Mouse (Mus musculus): ENCODE measurements around the gene Dnajc30. TPM values are rescaled to one million over a fixed set of nuclear protein-coding genes. Genes with fewer than 3 reads are reported as not detected.
A peak's percentile ranks its signal among the peaks of the same experiment; 100 is the strongest.

Gene Dnajc30
- polyA plus RNA-seq, 1 experiment = 7.9 TPM

DNA sequence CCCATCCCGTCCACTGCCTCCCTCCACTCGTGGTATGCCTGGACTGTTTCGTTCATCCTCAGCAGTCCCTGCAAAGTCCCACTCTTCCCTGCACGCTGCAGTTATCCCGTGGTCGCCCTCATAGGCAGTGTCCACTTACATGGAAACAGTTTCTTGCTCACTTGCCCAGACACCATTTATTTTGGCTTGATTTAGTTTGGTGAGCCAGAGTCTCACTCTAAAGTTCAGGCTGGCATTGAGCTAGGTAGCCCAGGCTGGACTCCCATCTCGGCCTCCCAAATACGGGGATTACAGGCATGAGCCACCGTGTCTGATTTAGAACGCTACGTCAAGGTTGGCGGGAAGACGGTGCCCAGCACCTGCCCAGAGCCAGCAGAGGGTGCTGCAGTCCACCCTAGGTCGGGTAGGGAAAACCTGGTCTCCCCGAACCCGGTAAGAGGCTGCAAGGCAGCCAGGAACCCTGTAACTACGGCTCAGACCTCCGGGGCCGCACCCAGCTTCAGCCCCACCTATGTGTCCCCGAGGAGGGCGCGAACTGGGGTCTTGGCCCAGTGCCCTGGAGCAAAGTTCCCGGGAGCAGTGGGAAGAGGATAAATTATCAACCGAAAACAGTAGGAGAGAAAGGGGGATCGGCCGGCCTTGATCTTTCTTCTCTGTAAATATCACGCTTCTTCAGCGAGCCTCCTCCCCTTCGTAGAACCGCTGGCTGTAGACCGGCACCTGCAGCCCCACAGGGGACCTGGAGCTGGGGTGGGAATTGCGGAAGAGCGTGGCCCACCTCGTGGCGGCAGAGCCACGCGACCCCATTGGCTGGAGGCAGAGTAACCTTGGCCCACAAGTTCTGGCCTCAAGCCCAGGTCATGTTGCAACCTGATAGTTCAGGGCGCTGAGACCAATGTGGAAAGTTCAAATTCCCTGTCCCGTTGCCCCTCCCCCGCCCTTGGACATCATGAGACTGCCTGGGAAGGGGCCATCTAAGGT is 43.8 kb downstream of the Dnajc30 start:
- Histone ChIP-seq H3K9me3 (replicated peaks; ENCODE audit: control insufficient read depth, insufficient read depth, low read length, poor library complexity, severe bottlenecking) (no peaks in the 10 kb centered on the region), H3K27me3 (ENCODE audit: control insufficient read depth, insufficient read depth, low read length, poor library complexity, severe bottlenecking) (no peaks in the 10 kb centered on the region), H3K9ac (ENCODE audit: low read depth, poor library complexity, severe bottlenecking) (no peak overlapping the region), H3K4me3 (ENCODE audit: low read depth, low read length) (peak overlapping the region; percentile 73), H3K36me3 (ENCODE audit: control insufficient read depth, insufficient read depth, low read length, poor library complexity, severe bottlenecking) (no peaks in the 10 kb centered on the region), H3K4me1 (ENCODE audit: control insufficient read depth, insufficient read depth, low read length) (no peaks in the 10 kb centered on the region), H3K27ac (ENCODE audit: insufficient read depth, low read length) (no peak overlapping the region)
- TF ChIP-seq EP300 (IDR thresholded peaks at IDR 0.05; ENCODE audit: insufficient read depth, low read depth, low read length) = no peak
- peak; percentile 45 for TF ChIP-seq CTCF (IDR thresholded peaks at IDR 0.05; ENCODE audit: low read depth, low read length)

DNA sequence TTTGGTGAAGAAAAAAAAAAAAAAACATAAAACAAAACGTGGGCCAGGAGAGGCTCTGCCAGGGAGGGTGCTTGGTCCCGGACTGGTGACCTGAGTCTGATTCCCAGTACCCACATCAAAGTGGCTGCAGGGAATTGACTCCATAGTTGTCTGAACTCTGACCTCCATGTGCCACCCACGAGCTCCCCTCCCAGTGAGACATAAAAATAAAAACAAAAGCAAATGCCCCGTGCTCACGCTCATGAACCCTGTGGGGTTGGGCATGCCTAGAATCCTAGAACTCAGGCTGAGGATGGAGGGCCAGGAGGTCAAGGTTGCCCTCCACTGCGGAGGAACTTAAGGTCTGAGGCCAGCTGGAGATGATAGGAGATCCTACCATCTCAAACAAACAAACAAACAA is 45.0 kb downstream of the Dnajc30 start:
- Histone ChIP-seq H3K4me3 (ENCODE audit: low read depth, low read length) (no peak overlapping the region), H3K36me3 (ENCODE audit: control insufficient read depth, insufficient read depth, low read length, poor library complexity, severe bottlenecking) (no peaks in the 10 kb centered on the region), H3K9me3 (replicated peaks; ENCODE audit: control insufficient read depth, insufficient read depth, low read length, poor library complexity, severe bottlenecking) (no peaks in the 10 kb centered on the region), H3K27me3 (ENCODE audit: control insufficient read depth, insufficient read depth, low read length, poor library complexity, severe bottlenecking) (no peaks in the 10 kb centered on the region), H3K27ac (ENCODE audit: insufficient read depth, low read length) (no peak overlapping the region), H3K4me1 (ENCODE audit: control insufficient read depth, insufficient read depth, low read length) (no peaks in the 10 kb centered on the region), H3K9ac (ENCODE audit: low read depth, poor library complexity, severe bottlenecking) (no peak overlapping the region)
- TF ChIP-seq POLR2A (IDR thresholded peaks at IDR 0.05; ENCODE audit: insufficient read depth, low read length) (no peak), CTCF (IDR thresholded peaks at IDR 0.05; ENCODE audit: low read depth, low read length) (no peak), EP300 (IDR thresholded peaks at IDR 0.05; ENCODE audit: insufficient read depth, low read depth, low read length) (no peak)

DNA sequence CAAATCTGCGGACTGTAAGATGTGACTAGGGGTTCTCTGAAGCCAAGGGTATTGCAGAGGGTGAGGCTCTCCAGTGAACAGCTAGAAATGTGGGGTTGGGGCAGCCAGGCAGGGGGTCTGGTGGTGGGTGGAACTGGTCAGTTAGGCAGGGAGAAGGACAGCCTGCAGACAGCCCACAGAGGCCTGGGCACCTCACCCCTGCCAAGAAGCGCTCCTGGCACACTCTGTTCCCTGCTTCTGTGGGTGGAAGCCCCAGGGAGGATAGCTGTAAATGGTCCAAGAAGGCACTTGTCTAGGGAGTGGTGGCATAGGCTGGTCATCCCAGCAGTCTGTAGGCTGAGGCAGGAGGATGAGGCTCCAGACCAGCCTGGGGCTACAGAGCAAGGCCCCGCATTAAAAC is 45.4 kb downstream of the Dnajc30 start:
- Histone ChIP-seq H3K9me3 (replicated peaks; ENCODE audit: control insufficient read depth, insufficient read depth, low read length, poor library complexity, severe bottlenecking) (no peaks in the 10 kb centered on the region), H3K9ac (ENCODE audit: low read depth, poor library complexity, severe bottlenecking) (no peak overlapping the region), H3K27ac (ENCODE audit: insufficient read depth, low read length) (no peak overlapping the region), H3K36me3 (ENCODE audit: control insufficient read depth, insufficient read depth, low read length, poor library complexity, severe bottlenecking) (no peaks in the 10 kb centered on the region), H3K4me1 (ENCODE audit: control insufficient read depth, insufficient read depth, low read length) (no peaks in the 10 kb centered on the region), H3K27me3 (ENCODE audit: control insufficient read depth, insufficient read depth, low read length, poor library complexity, severe bottlenecking) (no peaks in the 10 kb centered on the region), H3K4me3 (ENCODE audit: low read depth, low read length) (no peak overlapping the region)
- TF ChIP-seq CTCF (IDR thresholded peaks at IDR 0.05; ENCODE audit: low read depth, low read length) = no peak
- TF ChIP-seq POLR2A (IDR thresholded peaks at IDR 0.05; ENCODE audit: insufficient read depth, low read length) = no peak
- no peak for TF ChIP-seq EP300 (IDR thresholded peaks at IDR 0.05; ENCODE audit: insufficient read depth, low read depth, low read length)

- Histone ChIP-seq H3K27me3 (ENCODE audit: control insufficient read depth, insufficient read depth, low read length, poor library complexity, severe bottlenecking) (no peaks in the 10 kb centered on the region), H3K9me3 (replicated peaks; ENCODE audit: control insufficient read depth, insufficient read depth, low read length, poor library complexity, severe bottlenecking) (no peaks in the 10 kb centered on the region)
These were observed 46.0 kb downstream of the Dnajc30 start for GRCm38 (mm10) chr5:135109976-135110375.

GRCm38 (mm10) chr5:135113782-135114181 is 49.8 kb downstream of the Dnajc30 start:
- Histone ChIP-seq H3K9me3 (replicated peaks; ENCODE audit: control insufficient read depth, insufficient read depth, low read length, poor library complexity, severe bottlenecking) (no peaks in the 10 kb centered on the region), H3K27ac (ENCODE audit: insufficient read depth, low read length) (no peak overlapping the region), H3K4me3 (ENCODE audit: low read depth, low read length) (no peak overlapping the region), H3K36me3 (ENCODE audit: control insufficient read depth, insufficient read depth, low read length, poor library complexity, severe bottlenecking) (no peaks in the 10 kb centered on the region), H3K27me3 (ENCODE audit: control insufficient read depth, insufficient read depth, low read length, poor library complexity, severe bottlenecking) (no peaks in the 10 kb centered on the region), H3K9ac (ENCODE audit: low read depth, poor library complexity, severe bottlenecking) (no peak overlapping the region), H3K4me1 (ENCODE audit: control insufficient read depth, insufficient read depth, low read length) (no peaks in the 10 kb centered on the region)
- TF ChIP-seq CTCF (IDR thresholded peaks at IDR 0.05; ENCODE audit: low read depth, low read length) (no peak), EP300 (IDR thresholded peaks at IDR 0.05; ENCODE audit: insufficient read depth, low read depth, low read length) (no peak), POLR2A (IDR thresholded peaks at IDR 0.05; ENCODE audit: insufficient read depth, low read length) (no peak)

More at GRCm38 (mm10) chr5:135109976-135110375, 46.0 kb downstream of the Dnajc30 start:
- Histone ChIP-seq H3K4me3 (ENCODE audit: low read depth, low read length) (no peak overlapping the region), H3K4me1 (ENCODE audit: control insufficient read depth, insufficient read depth, low read length) (no peaks in the 10 kb centered on the region), H3K9ac (ENCODE audit: low read depth, poor library complexity, severe bottlenecking) (no peak overlapping the region), H3K27ac (ENCODE audit: insufficient read depth, low read length) (no peak overlapping the region), H3K36me3 (ENCODE audit: control insufficient read depth, insufficient read depth, low read length, poor library complexity, severe bottlenecking) (no peaks in the 10 kb centered on the region)
- TF ChIP-seq POLR2A (IDR thresholded peaks at IDR 0.05; ENCODE audit: insufficient read depth, low read length) = no peak
- no peak for TF ChIP-seq EP300 (IDR thresholded peaks at IDR 0.05; ENCODE audit: insufficient read depth, low read depth, low read length)

- Histone ChIP-seq H3K36me3 (ENCODE audit: control insufficient read depth, insufficient read depth, low read length, poor library complexity, severe bottlenecking) (no peaks in the 10 kb centered on the region), H3K4me1 (ENCODE audit: control insufficient read depth, insufficient read depth, low read length) (no peaks in the 10 kb centered on the region), H3K27ac (ENCODE audit: insufficient read depth, low read length) (no peak overlapping the region), H3K27me3 (ENCODE audit: control insufficient read depth, insufficient read depth, low read length, poor library complexity, severe bottlenecking) (no peaks in the 10 kb centered on the region), H3K4me3 (ENCODE audit: low read depth, low read length) (no peak overlapping the region), H3K9me3 (replicated peaks; ENCODE audit: control insufficient read depth, insufficient read depth, low read length, poor library complexity, severe bottlenecking) (no peaks in the 10 kb centered on the region), H3K9ac (ENCODE audit: low read depth, poor library complexity, severe bottlenecking) (no peak overlapping the region)
- TF ChIP-seq POLR2A (IDR thresholded peaks at IDR 0.05; ENCODE audit: insufficient read depth, low read length) = no peak
- no peak for TF ChIP-seq CTCF (IDR thresholded peaks at IDR 0.05; ENCODE audit: low read depth, low read length)
- no peak for TF ChIP-seq EP300 (IDR thresholded peaks at IDR 0.05; ENCODE audit: insufficient read depth, low read depth, low read length)
These were observed 51.2 kb downstream of the Dnajc30 start for GRCm38 (mm10) chr5:135115241-135115640.

Other genes with a start within 250 kb of the Dnajc30 start
- not detected in 2 replicates for gene Tmem270, start 157.5 kb upstream of the Dnajc30 start, polyA plus RNA-seq (2011; ENCODE audit: insufficient read depth, insufficient read length, low read depth, missing spikeins)
- gene Cldn13, start 148.7 kb upstream of the Dnajc30 start, polyA plus RNA-seq (2011; ENCODE audit: insufficient read depth, insufficient read length, low read depth, missing spikeins) = not detected in 2 replicates
- 36.3 and 37.5 TPM in 2 replicates for gene Mettl27, start 131.8 kb upstream of the Dnajc30 start, polyA plus RNA-seq (2011; ENCODE audit: insufficient read depth, insufficient read length, low read depth, missing spikeins)
- 259 and 279 TPM in 2 replicates for gene Cldn4, start 117.3 kb upstream of the Dnajc30 start, polyA plus RNA-seq (2011; ENCODE audit: insufficient read depth, insufficient read length, low read depth, missing spikeins)
- gene Cldn3, start 78.0 kb upstream of the Dnajc30 start, polyA plus RNA-seq (2011; ENCODE audit: insufficient read depth, insufficient read length, low read depth, missing spikeins) = 22.4 and 26.3 TPM in 2 replicates
- 45.8 and 48.4 TPM in 2 replicates for gene Abhd11, start 55.0 kb upstream of the Dnajc30 start, polyA plus RNA-seq (2011; ENCODE audit: insufficient read depth, insufficient read length, low read depth, missing spikeins)
- 9.3 and 10.5 TPM in 2 replicates for gene Stx1a, start 40.7 kb upstream of the Dnajc30 start, polyA plus RNA-seq (2011; ENCODE audit: insufficient read depth, insufficient read length, low read depth, missing spikeins)
- 71.1 and 102 TPM in 2 replicates for gene Bud23, start 757 bp downstream of the Dnajc30 start, polyA plus RNA-seq (2011; ENCODE audit: insufficient read depth, insufficient read length, low read depth, missing spikeins)
- 4.2 and 5.7 TPM in 2 replicates for gene Vps37d, start 14.1 kb downstream of the Dnajc30 start, polyA plus RNA-seq (2011; ENCODE audit: insufficient read depth, insufficient read length, low read depth, missing spikeins)
- gene Mlxipl, start 25.7 kb downstream of the Dnajc30 start, polyA plus RNA-seq (2011; ENCODE audit: insufficient read depth, insufficient read length, low read depth, missing spikeins) = 3.8 and 4.6 TPM in 2 replicates
- 28.2 and 32.4 TPM in 2 replicates for gene Tbl2, start 85.5 kb downstream of the Dnajc30 start, polyA plus RNA-seq (2011; ENCODE audit: insufficient read depth, insufficient read length, low read depth, missing spikeins)
- 19.5 and 24.0 TPM in 2 replicates for gene Bcl7b, start 104.1 kb downstream of the Dnajc30 start, polyA plus RNA-seq (2011; ENCODE audit: insufficient read depth, insufficient read length, low read depth, missing spikeins)
- 84.9 and 86.6 TPM in 2 replicates for gene Baz1b, start 123.1 kb downstream of the Dnajc30 start, polyA plus RNA-seq (2011; ENCODE audit: insufficient read depth, insufficient read length, low read depth, missing spikeins)
- gene Fzd9, start 187.0 kb downstream of the Dnajc30 start, polyA plus RNA-seq (2011; ENCODE audit: insufficient read depth, insufficient read length, low read depth, missing spikeins) = 2.8 and 3.0 TPM in 2 replicates